Mouse (Mus musculus) right cerebral cortex, postnatal 4 days (tissue): ENCODE results near the gene Eps8l1.
"Not testable (repeated sequence)": the region's sequence is repeated elsewhere in the genome, so short reads cannot be mapped to it uniquely, and the experiment has no call there.

Experiments used
- DNase-seq: peaks from one replicate; pipeline ENCODE4 v3.0.0-alpha.2; 2022

Gene Eps8l1

DNA sequence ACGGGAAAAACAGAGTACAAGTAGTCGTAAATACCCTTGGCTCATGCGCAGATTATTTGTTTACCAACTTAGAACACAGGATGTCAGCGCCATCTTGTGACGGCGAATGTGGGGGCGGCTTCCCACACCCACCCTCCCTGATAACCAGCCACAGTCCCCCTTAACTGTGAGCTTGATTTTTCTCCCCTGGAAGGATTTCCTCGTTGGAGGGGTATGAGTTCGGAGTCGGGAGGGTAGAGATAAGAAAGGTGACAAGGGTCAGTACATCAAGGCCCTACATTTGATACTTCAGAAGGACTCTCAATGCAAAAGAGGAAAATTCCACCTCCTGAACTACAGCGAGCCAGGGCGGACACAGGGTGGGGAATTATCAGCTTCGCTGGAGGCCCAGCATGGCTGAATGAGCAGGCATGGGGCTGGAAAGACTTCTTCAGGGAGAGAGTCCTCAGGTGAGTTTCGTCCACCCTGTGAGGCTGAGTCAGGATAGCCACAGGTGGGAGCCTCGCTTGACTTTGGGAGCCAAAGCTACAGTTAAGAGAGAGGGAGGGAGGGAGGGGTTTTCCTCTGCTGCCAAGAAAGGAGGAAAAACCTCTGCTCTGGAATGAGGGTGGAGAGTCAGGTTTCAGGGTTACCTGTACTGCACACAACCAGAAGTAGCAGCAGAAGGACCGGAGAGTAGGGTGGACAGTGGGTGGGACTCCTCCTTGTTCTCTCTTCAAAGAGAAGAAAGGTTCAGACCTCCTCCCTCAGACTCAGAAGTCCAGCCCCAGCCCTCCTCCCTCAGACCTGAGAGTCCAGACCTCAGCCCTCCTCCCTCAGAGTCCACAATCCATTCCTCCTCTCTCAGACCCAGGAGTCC lies at the start of gene Eps8l1:
Gene Eps8l1 (plus strand): TSS at position 99 of the 859 bp plus-strand sequence.
- no peak for DNase-seq

DNA sequence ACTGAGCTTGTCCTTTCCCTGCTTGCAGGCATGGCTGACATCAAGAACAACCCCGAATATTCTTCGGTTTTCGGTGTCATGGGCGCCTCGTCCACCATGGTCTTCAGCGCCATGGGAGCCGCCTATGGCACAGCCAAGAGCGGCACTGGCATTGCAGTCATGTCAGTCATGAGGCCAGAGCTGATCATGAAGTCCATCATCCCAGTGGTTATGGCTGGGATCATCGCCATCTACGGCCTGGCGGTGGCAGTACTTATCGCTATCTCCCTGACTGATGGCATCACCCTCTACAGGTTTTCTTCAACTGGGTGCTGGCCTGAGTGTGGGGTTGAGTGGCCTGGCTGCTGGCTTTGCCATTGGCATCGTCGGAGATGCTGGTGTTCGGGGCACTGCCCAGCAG lies 48.1 kb upstream of the Eps8l1 start:
- DNase-seq = not testable (repeated sequence)

DNA sequence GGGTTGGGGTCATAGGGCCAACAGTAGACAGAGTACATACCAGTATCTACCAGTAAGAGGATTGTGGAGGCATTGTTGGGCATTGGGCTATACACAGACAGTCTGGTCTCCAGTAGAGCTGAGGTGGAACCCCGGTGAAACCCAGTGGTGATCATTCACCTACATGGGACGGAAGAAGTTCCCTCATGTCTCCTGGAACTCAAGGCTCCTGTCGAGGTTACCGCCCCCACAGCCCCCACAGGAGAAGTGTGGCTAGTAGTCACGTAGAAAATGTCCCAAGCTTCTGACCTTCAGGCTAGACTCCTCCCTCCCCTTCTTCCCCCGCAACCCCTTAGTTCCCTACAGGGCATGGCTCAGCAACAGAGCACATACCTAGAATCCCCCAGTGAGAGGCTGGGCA lies 40.8 kb upstream of the Eps8l1 start:
- DNase-seq = no peak

DNA sequence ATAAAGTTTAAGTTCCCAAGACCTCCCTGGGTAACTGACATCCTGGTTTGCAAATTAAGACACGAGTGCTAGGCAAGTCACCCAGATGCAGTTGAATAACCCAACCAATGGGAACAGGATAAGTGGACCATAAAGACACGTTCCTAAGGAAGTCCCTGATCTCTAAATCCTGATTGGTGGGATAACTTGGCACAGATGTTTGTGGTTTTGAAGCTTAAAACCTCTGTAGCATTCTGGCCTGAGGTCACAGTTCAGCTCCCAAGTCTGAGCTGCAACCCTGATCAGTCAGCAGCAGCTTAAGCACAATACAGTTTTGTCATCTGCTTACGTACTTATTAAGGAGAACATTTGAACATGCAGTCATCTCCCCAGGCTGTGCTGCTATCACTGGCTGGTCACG lies 40.2 kb upstream of the Eps8l1 start:
- no peak for DNase-seq

DNA sequence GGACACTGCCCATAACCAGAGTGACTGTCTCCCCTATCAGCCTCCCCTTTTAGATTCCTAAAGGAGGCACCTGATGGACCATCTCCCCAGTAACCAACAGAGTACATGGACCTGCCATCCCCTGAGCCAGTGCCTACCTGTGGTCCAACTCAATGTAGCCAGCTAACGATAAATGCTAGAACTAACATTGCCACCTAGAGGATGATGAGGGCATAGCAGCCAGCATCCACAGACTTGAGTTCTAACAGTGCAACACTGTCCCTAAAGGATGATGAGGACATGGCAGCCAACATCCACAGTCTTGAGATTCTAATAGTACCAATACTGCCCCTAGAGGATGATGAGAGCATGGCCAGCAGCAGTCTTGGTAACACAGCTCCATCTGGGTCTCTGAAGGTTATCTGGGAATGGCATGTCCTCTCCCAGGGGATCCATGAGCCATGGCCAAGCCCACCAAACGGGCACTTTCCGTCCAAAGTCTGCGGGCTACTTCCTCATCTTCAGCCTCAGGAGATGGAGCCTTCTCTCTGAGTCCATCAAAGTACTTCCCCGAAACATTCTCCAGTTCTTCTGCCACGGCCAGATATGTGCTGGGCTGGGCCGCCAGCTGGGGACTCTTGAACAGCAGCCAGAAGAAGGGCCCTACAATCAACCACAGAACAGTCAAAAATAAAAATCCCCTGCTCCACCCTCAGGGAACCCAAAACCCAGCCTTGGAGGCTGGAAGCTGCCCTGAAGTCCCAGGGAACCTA lies 33.1 kb upstream of the Eps8l1 start:
- DNase-seq = peak; percentile 86

DNA sequence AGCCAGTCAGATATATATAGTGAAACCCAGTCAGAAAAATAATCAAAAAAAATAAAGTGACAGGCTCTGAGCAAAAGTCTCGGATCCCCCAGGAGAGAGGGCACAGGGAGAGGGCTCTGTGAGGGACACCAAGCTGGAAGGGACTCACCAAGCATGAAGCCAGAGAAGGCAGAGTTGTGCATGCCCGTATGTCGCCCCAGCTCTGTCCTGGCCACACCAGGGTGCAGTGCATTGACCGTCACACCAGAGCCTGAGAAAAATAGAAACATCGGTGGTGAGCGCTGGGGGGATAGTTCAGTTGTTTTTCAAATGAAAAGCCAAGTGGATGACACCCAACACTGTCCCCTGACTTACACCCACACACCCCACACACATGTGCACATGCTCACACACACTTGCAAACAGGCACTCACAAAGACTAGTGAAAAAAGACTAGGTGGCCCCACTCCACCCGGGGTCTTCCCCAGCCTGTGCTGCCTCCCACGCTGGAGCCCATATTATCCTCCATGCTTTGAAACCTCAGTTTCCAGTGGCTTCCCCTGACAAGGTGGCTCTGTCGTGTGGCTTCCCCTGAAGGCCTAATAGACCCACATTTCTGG lies 30.1 kb upstream of the Eps8l1 start:
- no peak for DNase-seq

DNA sequence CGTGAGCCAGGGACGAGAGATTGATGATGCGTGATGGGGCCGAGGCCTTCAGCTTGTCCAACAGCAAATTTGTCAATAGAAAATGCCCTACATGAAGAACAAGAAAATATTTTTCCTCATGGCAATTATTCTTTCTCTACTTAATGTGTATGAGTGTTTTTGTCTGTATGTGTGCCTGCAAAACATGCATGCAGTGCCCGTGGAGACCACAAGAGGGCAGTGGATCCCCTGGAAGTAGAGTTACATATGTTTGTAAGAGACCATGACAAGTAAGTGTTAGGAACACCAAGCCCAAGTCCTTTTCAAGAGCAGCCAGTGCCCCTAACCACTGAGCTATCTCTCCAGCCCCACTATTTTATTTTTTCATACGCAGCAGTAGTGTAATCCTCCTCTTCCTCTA lies 28.9 kb upstream of the Eps8l1 start:
- DNase-seq = peak; percentile 83

DNA sequence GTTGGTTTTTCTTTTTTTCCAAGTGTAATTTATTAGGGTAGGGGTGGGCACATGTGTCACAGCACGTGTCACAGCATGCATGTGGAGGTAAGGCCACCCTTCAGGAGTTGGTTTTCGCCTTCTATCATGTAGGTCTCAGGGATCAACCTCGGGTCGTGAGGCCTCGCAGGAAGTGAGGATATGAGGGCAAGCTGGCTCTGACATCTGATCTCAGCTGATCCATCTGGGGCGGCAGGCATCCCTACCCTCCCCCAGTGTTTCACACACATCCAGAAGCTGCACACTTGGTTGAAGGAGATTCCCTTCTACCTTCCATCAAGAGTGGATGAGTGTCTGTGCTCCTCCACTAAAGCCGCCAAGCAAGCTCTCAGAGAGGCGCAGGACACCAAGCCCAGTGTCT lies 28.4 kb upstream of the Eps8l1 start:
- DNase-seq = no peak

DNA sequence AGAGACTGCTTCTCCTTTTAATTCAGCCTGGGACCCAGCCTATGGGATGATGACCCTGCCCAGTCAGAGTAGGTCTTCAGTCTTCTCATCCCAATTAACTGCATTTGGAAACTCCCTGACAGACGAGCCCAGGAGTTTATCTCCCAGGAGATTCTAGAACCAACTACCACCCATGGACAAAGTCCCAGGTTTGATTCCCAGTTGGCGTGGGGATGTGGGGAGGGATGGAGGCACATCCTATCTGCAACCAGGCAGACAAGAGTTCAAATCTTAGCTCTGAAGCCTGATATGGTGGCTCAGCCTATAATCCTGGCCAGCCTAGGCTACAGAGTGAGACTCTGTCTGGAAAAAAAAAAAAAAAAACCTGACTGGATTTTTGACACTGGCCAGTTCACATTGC lies 22.8 kb upstream of the Eps8l1 start:
- DNase-seq = no peak

DNA sequence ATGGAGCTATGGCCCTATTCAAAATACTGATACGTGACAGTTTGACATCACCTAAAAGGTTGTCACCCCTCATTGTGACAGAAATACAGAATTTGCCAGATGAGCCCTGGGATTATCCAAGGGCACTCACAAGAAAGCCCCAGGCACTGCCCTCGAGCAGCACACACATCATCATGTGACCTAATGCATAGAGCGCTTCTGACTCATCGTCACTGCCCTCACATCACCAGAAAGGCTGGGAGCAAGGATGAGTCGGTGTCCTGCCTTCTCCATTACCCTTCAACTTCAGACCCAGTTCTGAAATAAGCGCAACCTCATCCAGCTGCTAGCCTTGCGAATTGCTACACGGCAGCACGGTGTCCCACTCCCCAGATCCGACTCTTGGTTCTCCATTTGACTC lies 19.9 kb upstream of the Eps8l1 start:
- DNase-seq = no peak

DNA sequence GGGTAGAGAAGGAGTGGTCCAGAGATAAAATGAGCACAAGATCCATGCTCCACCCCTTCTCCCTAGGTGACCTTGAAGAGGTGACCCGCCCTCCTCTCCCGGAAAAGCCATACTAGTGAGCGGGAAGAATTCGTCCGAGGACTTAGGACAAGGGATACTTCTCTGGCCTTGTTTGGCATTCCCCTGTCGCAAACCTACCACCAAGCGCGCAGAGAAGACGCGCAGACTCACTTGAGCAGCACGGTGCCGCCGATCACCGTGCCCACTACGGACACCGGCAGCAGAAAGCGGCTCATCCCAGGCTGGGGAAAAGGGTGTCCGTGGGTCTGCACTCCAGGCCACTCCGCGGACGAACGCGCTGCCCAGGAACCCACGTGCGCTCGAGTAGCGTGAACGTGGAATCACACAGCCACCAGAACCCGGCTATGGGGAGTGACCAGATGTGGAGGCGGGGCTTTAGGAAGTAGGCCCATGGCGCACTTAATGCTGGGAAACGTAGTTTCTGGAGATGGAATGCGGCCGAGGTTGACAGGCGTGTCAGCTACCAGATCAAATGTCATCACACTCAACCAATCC lies 15.2 kb upstream of the Eps8l1 start, which contains the start of gene Rdh13:
Gene Rdh13 (minus strand): TSS at position 434 of the 576 bp plus-strand sequence.
- peak; percentile 81 for DNase-seq

DNA sequence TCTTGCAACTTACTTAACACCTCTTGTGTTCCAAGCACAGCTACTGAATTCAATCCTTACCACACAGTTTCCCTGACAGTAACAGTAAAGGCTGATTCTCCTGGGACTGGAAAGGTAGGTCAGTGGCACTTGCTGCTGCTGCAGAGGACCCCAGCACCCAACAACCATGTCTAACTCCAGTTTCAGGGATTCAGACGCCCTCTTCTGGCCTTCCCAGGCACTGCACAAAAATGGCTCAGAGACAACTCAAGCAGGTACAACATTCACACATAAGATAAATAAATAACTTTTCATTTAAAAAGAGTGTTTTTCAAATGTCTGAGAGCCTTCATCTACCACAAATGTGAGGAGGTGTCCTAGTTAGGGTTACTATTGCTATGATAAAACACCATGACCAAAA lies 13.3 kb upstream of the Eps8l1 start:
- no peak for DNase-seq

DNA sequence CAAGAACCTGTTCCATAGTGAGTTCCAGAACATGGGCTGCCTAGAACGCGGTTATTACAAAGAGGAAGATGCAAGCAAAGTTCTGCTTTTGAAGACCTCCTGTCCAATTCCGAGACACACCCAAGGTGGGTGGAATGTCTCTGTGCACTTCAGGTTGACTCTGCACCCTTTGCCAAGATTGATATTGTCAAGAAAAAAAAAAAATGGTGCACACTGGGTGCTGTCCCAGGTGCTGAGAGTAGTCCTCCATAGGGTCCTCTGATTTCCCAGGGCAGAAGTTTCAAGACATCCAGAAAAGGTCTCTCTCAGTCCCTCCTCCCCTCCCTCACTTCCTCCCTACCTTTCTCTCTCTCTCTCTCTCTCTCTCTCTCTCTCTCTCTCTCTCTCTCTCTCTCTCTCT lies 12.0 kb upstream of the Eps8l1 start:
- DNase-seq = no peak

DNA sequence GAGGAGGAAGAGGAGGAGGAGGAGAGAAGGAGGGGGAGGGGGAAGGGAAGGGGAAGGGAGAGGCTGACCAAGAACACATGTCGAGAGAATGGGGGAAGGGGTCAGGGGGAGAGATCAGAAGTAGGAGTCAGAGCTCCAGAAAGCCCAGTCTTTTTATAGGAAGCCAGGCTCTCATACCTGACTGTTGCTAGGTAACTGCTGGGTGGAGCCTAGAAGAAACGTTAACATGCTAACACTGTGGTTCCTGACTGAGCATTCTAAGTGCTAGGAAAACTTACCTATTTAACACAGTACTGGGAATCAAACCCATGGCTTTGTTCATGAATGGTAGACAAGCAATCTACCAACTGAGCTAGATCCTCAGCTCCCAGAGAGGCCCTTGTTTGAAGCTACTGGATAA lies 11.3 kb upstream of the Eps8l1 start:
- no peak for DNase-seq

DNA sequence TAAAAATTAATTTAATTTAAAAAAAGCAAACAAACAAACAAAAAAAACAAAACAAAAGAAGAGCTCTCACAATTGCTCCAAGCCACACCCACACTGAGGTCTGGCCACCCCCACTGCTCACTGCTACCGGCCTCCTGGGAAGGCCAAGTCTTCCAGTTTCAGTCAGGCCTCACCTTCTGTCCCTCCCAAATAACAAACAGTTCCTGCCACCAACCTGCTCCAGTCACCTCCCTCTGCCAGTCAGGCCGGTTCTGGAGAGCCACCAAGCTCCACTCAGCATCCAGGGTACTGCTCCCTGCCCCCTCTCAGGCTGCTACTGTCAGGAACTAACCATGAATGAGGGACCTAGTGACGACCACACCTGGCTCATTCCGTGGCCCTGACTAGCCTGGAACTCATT lies 7.8 kb upstream of the Eps8l1 start:
- DNase-seq = no peak

DNA sequence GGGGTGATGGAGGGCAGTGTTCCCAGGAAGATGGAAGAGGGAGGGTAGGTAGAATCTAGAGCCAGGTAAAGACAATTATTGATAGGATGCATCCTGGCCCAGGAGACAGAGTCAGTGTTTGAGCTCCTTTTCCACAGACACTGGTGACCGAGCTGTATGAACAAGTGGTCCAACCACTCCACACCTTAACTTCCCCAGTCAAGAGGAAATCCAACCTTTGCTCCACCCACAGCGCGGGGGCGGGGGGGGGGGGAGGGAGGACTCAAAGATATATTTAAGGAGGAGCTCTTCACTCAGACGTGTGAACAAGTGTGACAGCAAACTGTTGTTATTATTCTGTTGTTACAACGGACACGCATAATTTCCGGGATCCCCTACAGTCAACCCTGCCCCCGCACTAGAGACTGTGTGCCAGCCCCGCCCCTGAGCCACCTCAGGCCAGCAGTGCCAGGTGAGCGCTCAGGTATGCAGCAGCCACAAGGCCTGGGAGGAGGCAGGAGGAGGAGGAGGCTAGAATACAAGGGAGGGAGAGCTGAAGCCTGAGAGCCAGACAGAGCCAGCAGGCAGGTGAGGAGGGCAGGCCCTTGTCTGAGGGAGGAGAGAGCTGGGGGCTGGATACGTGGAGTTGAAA lies 3.8 kb downstream of the Eps8l1 start:
- no peak for DNase-seq

DNA sequence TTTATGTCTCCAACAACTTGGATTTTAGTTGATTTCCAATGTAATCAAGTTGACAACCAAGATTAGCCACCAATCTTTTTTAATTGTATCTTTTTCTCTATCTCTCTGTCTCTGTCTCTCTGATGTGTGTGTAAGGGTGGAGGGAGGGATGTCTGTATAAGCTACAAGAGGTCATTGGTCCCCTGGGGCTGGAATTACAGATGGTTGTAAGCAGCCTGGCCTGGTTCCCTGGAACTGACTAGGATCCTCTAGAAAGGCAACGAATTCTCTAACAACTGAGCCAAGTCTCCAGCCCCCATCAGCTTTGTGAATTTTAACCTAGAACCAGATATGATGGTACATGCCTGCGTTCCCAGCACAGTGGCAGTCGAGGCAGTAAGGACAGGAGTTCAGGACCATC lies 7.3 kb downstream of the Eps8l1 start:
- no peak for DNase-seq

DNA sequence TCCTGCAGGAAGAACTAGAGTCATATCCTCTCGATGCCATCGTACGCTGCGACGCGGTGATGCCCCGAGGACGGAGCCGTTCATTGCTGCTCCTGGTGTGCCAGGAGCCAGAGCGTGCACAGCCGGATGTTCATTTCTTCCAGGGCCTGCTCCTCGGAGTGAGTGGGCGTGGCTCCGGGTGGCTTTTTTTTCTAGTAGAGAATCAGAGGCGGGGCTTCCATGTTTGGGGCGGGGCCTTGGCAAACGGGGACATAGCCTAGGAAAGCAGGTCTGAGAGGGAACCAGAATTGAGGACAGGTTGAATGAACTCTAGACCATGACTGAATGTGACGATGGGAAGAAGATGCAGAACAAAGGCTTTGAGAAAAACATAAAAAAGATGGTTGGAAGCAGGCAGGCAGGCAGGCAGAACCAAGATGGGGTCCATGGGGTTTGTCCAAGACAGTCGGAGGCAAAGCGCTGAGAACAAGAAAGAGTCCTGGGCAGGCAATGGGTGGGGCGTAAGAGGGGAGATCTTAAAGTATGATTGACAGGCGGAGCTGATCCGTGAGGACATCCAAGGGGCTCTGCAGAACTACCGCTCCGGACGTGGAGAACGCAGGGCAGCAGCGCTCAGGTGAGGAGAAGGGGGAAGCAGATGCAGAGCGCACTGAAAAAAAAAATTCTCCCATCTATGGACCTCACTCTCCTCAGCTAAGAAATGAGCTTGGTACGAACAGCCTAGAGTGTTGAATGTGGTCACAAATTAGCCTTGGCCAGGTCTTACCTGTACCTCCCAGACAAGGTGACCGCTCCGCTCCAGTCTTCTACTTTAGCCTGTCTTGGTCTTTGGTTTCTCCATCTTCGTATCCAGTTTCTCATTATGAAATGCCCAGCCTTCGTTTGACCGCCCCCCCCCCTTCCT lies 10.1 kb downstream of the Eps8l1 start:
- DNase-seq = peak; percentile 63

DNA sequence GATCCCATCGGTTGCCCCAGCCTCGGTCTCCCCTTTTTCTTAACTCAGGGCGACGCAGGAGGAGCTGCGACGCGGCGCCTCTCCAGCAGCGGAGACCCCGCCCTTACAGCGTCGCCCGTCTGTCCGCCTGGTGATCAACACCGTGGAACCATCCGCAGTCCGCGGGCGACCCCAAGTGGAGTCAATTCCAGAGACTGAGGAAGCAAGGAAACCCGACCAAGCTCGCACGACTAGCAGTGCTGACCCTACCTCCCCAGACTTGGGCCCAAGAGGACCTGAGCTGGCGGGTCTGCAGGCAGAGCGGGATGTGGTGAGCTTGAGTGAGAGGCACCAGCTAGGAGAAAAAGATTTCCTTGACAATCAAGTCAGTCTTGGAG lies 10.7 kb downstream of the Eps8l1 start:
- DNase-seq = peak; percentile 90

DNA sequence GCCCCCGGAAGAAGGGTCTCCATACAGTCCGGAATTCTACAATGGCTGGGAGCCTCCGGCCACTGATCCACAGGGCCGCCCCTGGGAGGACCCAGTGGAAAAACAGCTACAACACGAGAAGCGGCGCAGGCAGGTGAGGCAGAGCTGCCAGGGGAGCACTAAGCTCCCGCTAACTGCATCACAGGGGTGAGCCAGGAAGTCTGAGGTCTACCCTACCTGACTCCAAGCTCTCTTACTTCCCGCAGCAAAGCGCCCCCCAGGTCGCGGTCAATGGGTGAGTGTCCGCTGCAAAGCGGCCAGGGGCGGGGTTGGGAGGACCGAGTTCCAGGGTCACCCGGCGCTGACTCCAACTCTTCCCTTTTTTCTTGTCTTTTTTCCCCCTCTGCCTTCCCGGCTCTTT lies 13.5 kb downstream of the Eps8l1 start:
- no peak for DNase-seq

DNA sequence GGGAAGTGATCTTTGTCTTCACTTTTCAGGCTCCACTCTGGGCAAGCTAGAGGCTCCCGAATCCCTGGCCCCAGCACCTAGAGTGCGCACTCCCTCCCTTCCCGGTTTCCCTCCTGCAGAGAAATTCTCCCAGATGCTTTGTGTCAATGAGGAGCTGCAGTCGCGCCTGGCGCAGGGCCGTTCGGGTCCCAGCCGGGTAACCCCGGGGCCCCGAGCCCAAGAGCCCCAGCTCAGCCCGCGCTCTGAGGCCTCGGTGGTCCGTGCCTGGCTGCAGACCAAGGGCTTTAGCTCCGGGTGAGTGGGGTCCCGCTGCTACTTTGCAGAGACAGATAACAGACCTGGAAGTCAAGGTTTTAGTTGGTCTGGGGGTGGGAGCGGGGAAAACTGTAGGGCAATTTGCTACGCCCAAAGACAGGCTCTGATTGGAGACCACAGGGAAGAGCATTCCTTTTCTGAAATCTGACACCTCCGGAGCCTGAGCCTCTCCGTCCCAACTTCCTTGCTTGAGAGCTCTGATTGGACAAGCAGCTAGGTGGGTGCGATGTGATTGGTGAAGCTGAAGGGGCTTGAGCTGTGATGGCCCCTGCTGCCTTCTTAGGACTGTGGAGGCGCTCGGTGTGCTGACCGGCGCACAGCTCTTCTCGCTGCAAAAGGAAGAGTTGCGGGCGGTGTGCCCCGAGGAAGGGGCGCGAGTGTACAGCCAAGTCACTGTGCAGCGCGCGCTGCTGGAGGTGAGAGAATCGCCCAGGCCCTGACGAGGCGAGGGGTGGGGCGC lies 17.7 kb downstream of the Eps8l1 start:
- peak; percentile 57 for DNase-seq
